Mouse (Mus musculus): ENCODE measurements around the gene Nhlrc2.

Gene Nhlrc2

GRCm38 (mm10) chr19:56565358-56565757 is 17.3 kb downstream of the Nhlrc2 start:
- DNase-seq (ENCODE audit: low spot score): peak; percentile 37

GRCm38 (mm10) chr19:56566041-56566440 is 18.0 kb downstream of the Nhlrc2 start:
- peak; percentile 54 for DNase-seq (ENCODE audit: low spot score)

GRCm38 (mm10) chr19:56566940-56567339 is 18.9 kb downstream of the Nhlrc2 start:
- DNase-seq (ENCODE audit: low spot score): no peak

- no peak for DNase-seq (ENCODE audit: low spot score)
Measured at GRCm38 (mm10) chr19:56570781-56571180, 22.7 kb downstream of the Nhlrc2 start.

- DNase-seq (ENCODE audit: low spot score): no peak
Measured at GRCm38 (mm10) chr19:56571234-56571633, 23.2 kb downstream of the Nhlrc2 start.

- no peak for DNase-seq (ENCODE audit: low spot score)
Measured at GRCm38 (mm10) chr19:56571913-56572312, 23.9 kb downstream of the Nhlrc2 start.

- no peak for DNase-seq (ENCODE audit: low spot score)
Measured at GRCm38 (mm10) chr19:56573184-56573583, 25.1 kb downstream of the Nhlrc2 start.

GRCm38 (mm10) chr19:56577801-56578200 is 29.7 kb downstream of the Nhlrc2 start:
- no peak for DNase-seq (ENCODE audit: low spot score)

GRCm38 (mm10) chr19:56581981-56582380 is 33.9 kb downstream of the Nhlrc2 start:
- DNase-seq (ENCODE audit: low spot score): no peak

GRCm38 (mm10) chr19:56583785-56584184 is 35.7 kb downstream of the Nhlrc2 start:
- DNase-seq (ENCODE audit: low spot score): no peak

GRCm38 (mm10) chr19:56584288-56584687 is 36.2 kb downstream of the Nhlrc2 start:
- DNase-seq (ENCODE audit: low spot score): no peak

- DNase-seq (ENCODE audit: low spot score): no peak
Measured at GRCm38 (mm10) chr19:56586320-56586719, 38.3 kb downstream of the Nhlrc2 start.

GRCm38 (mm10) chr19:56588205-56588626 is 40.2 kb downstream of the Nhlrc2 start:
- peak; percentile 95 for DNase-seq (ENCODE audit: low spot score)

GRCm38 (mm10) chr19:56589008-56589407 is 40.9 kb downstream of the Nhlrc2 start:
- no peak for DNase-seq (ENCODE audit: low spot score)

- DNase-seq (ENCODE audit: low spot score): no peak
Measured at GRCm38 (mm10) chr19:56589455-56589854, 41.4 kb downstream of the Nhlrc2 start.

GRCm38 (mm10) chr19:56590250-56590649 is 42.2 kb downstream of the Nhlrc2 start:
- no peak for DNase-seq (ENCODE audit: low spot score)

- DNase-seq (ENCODE audit: low spot score): no peak
Measured at GRCm38 (mm10) chr19:56592472-56592871, 44.4 kb downstream of the Nhlrc2 start.

GRCm38 (mm10) chr19:56599996-56600395 is 51.9 kb downstream of the Nhlrc2 start:
- peak; percentile 62 for DNase-seq (ENCODE audit: low spot score)

- no peak for DNase-seq (ENCODE audit: low spot score)
Measured at GRCm38 (mm10) chr19:56600797-56601196, 52.7 kb downstream of the Nhlrc2 start.

GRCm38 (mm10) chr19:56601901-56602347 is 53.9 kb downstream of the Nhlrc2 start:
- no peak for DNase-seq (ENCODE audit: low spot score)

- DNase-seq (ENCODE audit: low spot score): no peak
Measured at GRCm38 (mm10) chr19:56608946-56609345, 60.9 kb downstream of the Nhlrc2 start.

- DNase-seq (ENCODE audit: low spot score): no peak
Measured at GRCm38 (mm10) chr19:56614131-56614530, 66.1 kb downstream of the Nhlrc2 start.

GRCm38 (mm10) chr19:56618845-56619244 is 70.8 kb downstream of the Nhlrc2 start:
- DNase-seq (ENCODE audit: low spot score): no peak

GRCm38 (mm10) chr19:56619546-56619945 is 71.5 kb downstream of the Nhlrc2 start:
- DNase-seq (ENCODE audit: low spot score): peak; percentile 23

GRCm38 (mm10) chr19:56621876-56622275 is 73.8 kb downstream of the Nhlrc2 start:
- DNase-seq (ENCODE audit: low spot score): no peak
